Mouse (Mus musculus) liver, postnatal 0 days (tissue): Measurements from ENCODE around the gene Tmem98. TPM values are rescaled to one million over a fixed set of nuclear protein-coding genes. Genes with fewer than 3 reads are reported as not detected.

Experiments
- ATAC-seq: fragments of 200-750 bp; cut with Nextera tagmentation; 2 replicates; pipeline ENCODE4 v1.8.0; 2017; ENCODE audit warnings: mild to moderate bottlenecking, moderate library complexity
- DNase-seq: peaks from one replicate; pipeline ENCODE4 v3.0.0-alpha.2; 2016
- H3K27ac ChIP-seq: fragments of 300-500 bp; sonication (generic); 2 replicates; pipeline ENCODE4 v1.5.1; 2014; ENCODE audit warnings: antibody characterized with exemption, moderate library complexity, mild to moderate bottlenecking, low read depth
- H3K27me3 ChIP-seq: fragments of 300-500 bp; sonication (generic); 2 replicates; pipeline ENCODE4 v1.6.1; 2014; ENCODE audit warnings: low read length, control low read depth, mixed read lengths; ENCODE audit not compliant: insufficient read depth
- H3K36me3 ChIP-seq: fragments of 300-500 bp; sonication (generic); replicated peaks from 2 replicates; pipeline ENCODE4 v1.6.1; 2014; ENCODE audit warnings: mild to moderate bottlenecking, control low read depth, low read length, moderate library complexity, mixed read lengths; ENCODE audit not compliant: insufficient read depth
- H3K4me1 ChIP-seq: fragments of 300-500 bp; sonication (generic); 2 replicates; pipeline ENCODE4 v1.6.1; 2014; ENCODE audit warnings: antibody characterized with exemption, mild to moderate bottlenecking, control low read depth; ENCODE audit not compliant: insufficient read depth
- H3K4me2 ChIP-seq: fragments of 300-500 bp; sonication (generic); 2 replicates; pipeline ENCODE4 v1.6.1; 2014; ENCODE audit warnings: low read depth, mild to moderate bottlenecking, low read length, moderate library complexity, mixed read lengths
- H3K4me3 ChIP-seq: fragments of 300-500 bp; sonication (generic); 2 replicates; pipeline ENCODE4 v1.5.1; 2014; ENCODE audit warnings: low read depth, low read length
- H3K9ac ChIP-seq: fragments of 300-500 bp; sonication (generic); replicated peaks from 2 replicates; pipeline ENCODE4 v1.6.1; 2014; ENCODE audit warnings: mild to moderate bottlenecking, moderate library complexity
- H3K9me3 ChIP-seq: fragments of 300-500 bp; sonication (generic); 2 replicates; pipeline ENCODE4 v1.6.1; 2016; ENCODE audit warnings: mild to moderate bottlenecking, control low read depth, low read length, mixed read lengths
- CTCF ChIP-seq: sonication (generic); IDR thresholded peaks from 2 replicates; pipeline ENCODE4 v1.5.1; 2016; ENCODE audit warnings: antibody characterized with exemption, low read depth
- EP300 ChIP-seq: IDR thresholded peaks from 2 replicates; pipeline ENCODE4 v1.6.1; 2016; ENCODE audit warnings: antibody characterized with exemption, low read depth, mild to moderate bottlenecking
- WGBS: fragments of 180-500 bp; shearing (Covaris S2); extraction: QIAGEN DNeasy Blood & Tissue Kit; methylation state at CpG from one replicate; pipeline ENCODE4 v1.1.7; 2014; ENCODE audit not compliant: insufficient replicate concordance; 5-methylcytosine and 5-hydroxymethylcytosine counted together
- polyA plus RNA-seq: library from polyadenylated mRNA; unstranded; fragments of >200 nt; fragmentation: Nextera tagmentation; extraction: Ambion mirVana; gene quantifications from 2 replicates; pipeline ENCODE4 v1.2.1, GENCODE M21; 2015

Tmem98 gene
- polyA plus RNA-seq, 1 experiment from 2014 or later: 21.5 TPM

DNA sequence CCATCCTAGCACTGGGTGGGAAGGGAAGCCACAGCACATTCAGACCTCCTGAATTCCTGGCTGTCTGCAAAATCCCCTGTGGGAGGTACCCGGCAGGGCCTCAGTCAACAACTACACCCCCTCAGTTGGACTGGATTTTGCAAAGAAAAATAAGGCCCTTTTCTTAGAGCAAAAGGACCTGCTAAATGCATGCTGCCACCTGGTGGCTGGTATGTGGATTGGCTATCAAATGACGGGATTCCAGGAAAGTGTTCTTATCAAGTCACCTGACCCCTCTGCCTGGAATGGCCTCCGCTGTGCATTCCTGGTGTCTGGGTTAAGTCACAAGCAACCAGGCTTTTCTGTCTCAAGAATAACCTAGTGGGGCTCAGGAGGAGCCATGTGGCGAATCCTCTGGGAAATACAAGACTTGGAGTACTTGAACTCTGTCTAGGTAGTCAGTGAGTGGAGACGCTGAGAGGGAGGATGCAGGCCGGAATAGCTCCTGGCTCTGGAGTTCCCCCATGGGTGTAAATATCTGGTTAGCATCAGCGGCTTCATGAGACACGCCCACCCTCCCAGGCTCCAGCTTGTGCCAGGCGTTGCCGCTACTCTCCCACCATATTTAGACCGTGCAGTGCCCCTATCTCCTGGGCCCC, 8.2 kb downstream of the Tmem98 start:
- no peak overlapping the region for H3K27ac ChIP-seq
- 42% methylated on average over 11 of the region's 11 CpGs for WGBS
- H3K4me3 ChIP-seq: no peak overlapping the region
- H3K4me2 ChIP-seq: no peak overlapping the region
- ATAC-seq (peak; percentile 68), DNase-seq (peak; percentile 75)
- H3K9me3 ChIP-seq: no peaks in the 10 kb centered on the region
- peaks cover 9% of the 10 kb centered on the region for H3K4me1 ChIP-seq
- H3K27me3 ChIP-seq: no peaks in the 10 kb centered on the region
- peak; percentile 94 for TF ChIP-seq CTCF
- peak; percentile 17; the same call in 1 of the 2 replicates for TF ChIP-seq EP300
- no peaks in the 10 kb centered on the region for H3K36me3 ChIP-seq
- no peak overlapping the region for H3K9ac ChIP-seq

DNA sequence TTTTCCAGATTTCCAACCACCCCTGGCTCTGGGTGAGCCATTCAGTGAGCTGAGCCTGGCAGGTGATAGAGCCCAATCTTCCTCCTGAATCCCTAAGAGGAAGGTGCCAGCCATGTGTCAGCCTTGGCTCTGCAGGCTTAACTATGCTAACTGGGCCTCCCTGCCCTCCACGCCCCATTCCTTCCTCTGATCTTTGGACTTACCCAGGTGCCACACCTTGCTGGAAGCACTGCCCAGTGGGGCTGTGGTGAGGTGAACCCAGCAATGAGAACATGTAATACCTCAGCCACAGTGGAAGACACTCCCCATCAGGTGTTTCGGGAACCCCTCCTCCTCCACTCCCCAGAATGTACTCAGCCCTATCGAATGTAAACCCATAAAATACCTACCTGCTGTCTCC, 10.1 kb downstream of the Tmem98 start:
- DNase-seq: no peak
- Histone ChIP-seq H3K36me3 (no peaks in the 10 kb centered on the region), H3K27ac (no peak overlapping the region), H3K9ac (no peak overlapping the region), H3K4me3 (no peak overlapping the region), H3K9me3 (no peaks in the 10 kb centered on the region), H3K27me3 (no peaks in the 10 kb centered on the region), H3K4me2 (no peak overlapping the region), H3K4me1 (peaks cover 9% of the 10 kb centered on the region)
- WGBS: 87% methylated on average over 3 of the region's 3 CpGs
- no peak for TF ChIP-seq CTCF
- no peak for TF ChIP-seq EP300
- no peak for ATAC-seq

DNA sequence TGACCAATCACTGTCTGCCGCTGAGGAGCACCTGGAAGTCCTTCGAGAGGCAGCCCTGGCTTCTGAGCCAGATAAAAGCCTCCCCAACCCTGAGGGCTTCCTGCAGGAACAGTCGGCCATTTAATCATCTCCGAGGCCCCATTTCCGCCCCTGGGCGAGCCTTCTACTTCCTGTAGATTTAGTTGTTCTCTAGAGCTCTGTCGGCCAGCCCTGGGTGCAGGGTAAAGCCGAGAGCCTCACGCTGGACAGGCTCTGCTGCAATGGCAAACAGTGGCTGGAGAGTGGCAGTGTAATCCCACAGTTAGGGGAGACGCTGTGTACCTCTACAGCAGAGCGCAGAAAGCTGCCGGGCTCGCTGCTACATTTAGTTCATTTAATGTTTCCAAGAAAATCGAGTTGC, 11.3 kb downstream of the Tmem98 start:
- Histone ChIP-seq H3K4me2 (peak overlapping the region; percentile 32; the same call in 1 of the 2 replicates), H3K4me3 (no peak overlapping the region), H3K27ac (peak overlapping the region; percentile 22; the same call in 1 of the 2 replicates), H3K9me3 (no peaks in the 10 kb centered on the region), H3K27me3 (no peaks in the 10 kb centered on the region), H3K4me1 (peaks cover 9% of the 10 kb centered on the region), H3K9ac (no peak overlapping the region), H3K36me3 (no peaks in the 10 kb centered on the region)
- peak; percentile 30 for DNase-seq
- ATAC-seq: peak; percentile 70
- 30% methylated on average over 14 of the region's 14 CpGs for WGBS
- TF ChIP-seq CTCF (peak; percentile 37), EP300 (no peak)

DNA sequence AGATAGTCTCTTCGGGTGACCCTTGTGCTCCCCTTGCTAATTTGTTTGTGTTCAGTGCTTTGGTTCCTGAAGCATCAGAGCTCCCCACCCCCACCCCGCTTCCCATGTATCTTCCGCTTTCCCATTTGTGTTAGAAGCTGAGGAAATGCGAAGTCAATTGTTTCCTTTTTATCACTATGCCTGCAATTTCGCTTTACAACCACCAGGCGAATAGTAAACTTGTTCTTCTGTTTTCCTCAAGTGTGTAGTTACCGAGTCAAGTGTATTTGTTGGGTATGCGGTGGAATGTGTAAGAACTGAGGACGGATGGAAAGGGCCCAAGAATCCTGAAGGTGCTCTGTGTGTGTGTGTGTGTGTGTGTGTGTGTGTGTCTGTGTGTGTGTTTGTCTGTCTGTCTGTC, 11.8 kb downstream of the Tmem98 start:
- Histone ChIP-seq H3K27ac (peak overlapping the region; percentile 22; the same call in 1 of the 2 replicates), H3K27me3 (no peaks in the 10 kb centered on the region), H3K9ac (no peak overlapping the region), H3K36me3 (no peaks in the 10 kb centered on the region), H3K4me2 (no peak overlapping the region), H3K4me3 (no peak overlapping the region), H3K4me1 (peaks cover 9% of the 10 kb centered on the region), H3K9me3 (no peaks in the 10 kb centered on the region)
- no peak for ATAC-seq
- TF ChIP-seq EP300: no peak
- peak; percentile 38 for TF ChIP-seq CTCF
- 69% methylated on average over 9 of the region's 9 CpGs for WGBS
- DNase-seq: no peak

DNA sequence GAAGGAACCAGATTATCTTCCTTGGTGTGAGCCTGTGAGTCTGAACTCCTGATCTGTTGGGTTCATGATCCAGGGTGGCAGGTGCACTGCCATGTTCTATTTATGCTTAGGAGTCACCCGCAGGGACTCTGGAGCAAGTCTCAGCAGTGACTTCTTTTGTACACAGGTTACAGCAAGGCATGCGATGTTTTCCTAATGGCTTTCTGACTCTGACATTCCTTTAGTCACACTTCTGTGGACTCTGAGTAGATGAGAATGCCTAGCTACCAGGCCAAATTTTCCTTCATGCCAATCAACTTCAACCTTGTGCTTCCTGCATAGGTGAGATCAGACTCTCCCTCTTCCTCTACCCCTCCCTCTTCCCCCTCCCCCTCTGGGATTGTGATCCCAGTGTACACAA, 25.4 kb downstream of the Tmem98 start:
- TF ChIP-seq EP300 (no peak), CTCF (no peak)
- H3K4me1 ChIP-seq: no peaks in the 10 kb centered on the region
- no peak overlapping the region for H3K4me3 ChIP-seq
- DNase-seq (no peak), ATAC-seq (no peak)
- H3K9me3 ChIP-seq: no peaks in the 10 kb centered on the region
- no peaks in the 10 kb centered on the region for H3K36me3 ChIP-seq
- H3K4me2 ChIP-seq: no peak overlapping the region
- 78% methylated on average over 2 of the region's 2 CpGs for WGBS
- H3K27me3 ChIP-seq: 0 out of 2 replicates have a peak, but pooled peaks cover 5% of the 10 kb centered on the region
- H3K9ac ChIP-seq: no peak overlapping the region
- no peak overlapping the region for H3K27ac ChIP-seq

DNA sequence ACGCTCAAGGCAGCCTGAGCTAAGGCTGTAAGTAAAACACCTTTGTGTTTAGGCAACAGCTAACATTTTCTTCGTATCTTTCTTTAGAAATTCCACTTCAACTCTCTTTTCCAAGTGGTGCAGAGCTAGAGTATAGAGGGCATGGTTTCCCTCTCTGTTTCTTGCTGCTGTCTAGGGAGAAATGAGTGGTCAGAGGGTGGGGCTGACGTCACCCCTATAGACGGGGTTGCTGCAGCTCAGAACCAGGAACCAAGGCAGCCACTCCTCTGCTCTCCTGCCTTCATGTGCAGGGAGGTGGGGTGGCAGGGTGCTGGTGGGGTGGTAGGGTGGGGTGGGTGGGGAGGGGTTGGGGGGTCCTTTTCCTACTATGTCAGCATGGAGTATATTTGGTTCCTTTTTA, 25.9 kb downstream of the Tmem98 start:
- no peak for TF ChIP-seq CTCF
- no peak for TF ChIP-seq EP300
- H3K4me3 ChIP-seq: no peak overlapping the region
- 0 out of 2 replicates have a peak, but pooled peaks cover 5% of the 10 kb centered on the region for H3K27me3 ChIP-seq
- H3K36me3 ChIP-seq: no peaks in the 10 kb centered on the region
- DNase-seq: no peak
- H3K4me1 ChIP-seq: no peaks in the 10 kb centered on the region
- ATAC-seq: no peak
- H3K9ac ChIP-seq: no peak overlapping the region
- H3K9me3 ChIP-seq: no peaks in the 10 kb centered on the region
- H3K27ac ChIP-seq: no peak overlapping the region
- H3K4me2 ChIP-seq: no peak overlapping the region
- WGBS: 47% methylated on average over 4 of the region's 4 CpGs

DNA sequence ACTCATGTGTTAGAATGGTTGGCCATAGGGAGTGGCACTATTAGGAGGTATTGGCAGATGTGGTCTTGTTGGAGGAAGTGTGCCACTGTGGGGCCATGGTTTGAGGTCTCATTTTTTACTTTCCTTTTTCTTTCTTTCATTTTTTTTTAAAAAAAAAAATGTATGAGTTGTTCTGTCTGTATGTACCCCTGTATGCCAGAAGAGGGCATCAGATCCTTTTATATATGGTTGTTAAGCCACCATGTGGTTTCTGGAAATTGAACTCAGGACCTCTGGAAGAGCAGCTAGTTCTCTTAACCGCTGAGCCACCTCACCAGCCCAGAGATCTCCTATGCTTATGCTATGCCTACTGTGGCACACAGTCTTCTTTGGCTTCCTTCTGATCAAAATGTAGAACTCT, 28.7 kb downstream of the Tmem98 start:
- ATAC-seq (no peak), DNase-seq (no peak)
- Histone ChIP-seq H3K27me3 (0 out of 2 replicates have a peak, but pooled peaks cover 5% of the 10 kb centered on the region), H3K4me1 (no peaks in the 10 kb centered on the region), H3K9me3 (no peaks in the 10 kb centered on the region), H3K4me3 (no peak overlapping the region), H3K9ac (no peak overlapping the region), H3K27ac (no peak overlapping the region), H3K36me3 (no peaks in the 10 kb centered on the region), H3K4me2 (no peak overlapping the region)
- no peak for TF ChIP-seq EP300
- TF ChIP-seq CTCF: peak; percentile 25
- WGBS: 70% methylated on average over 1 of the region's 1 CpGs
